Mouse (Mus musculus) liver, adult 2 months (tissue): ENCODE data around the gene Havcr2. TPM values are rescaled to one million over a fixed set of nuclear protein-coding genes. Genes with fewer than 3 reads are reported as not detected.

Source experiments
- DNase-seq: peaks from one replicate; pipeline ENCODE4 v3.0.0-alpha.2; 2011; ENCODE audit warnings: low read depth, low spot score; ENCODE audit errors: extremely low read depth
- H3K27ac ChIP-seq: fragments of 200-500 bp; replicated peaks from 2 replicates; pipeline ENCODE4 v1.5.1; 2012; ENCODE audit warnings: low read depth, mild to moderate bottlenecking, control low read depth, inconsistent platforms, low read length; ENCODE audit not compliant: insufficient read depth
- H3K27me3 ChIP-seq: fragments of 200-500 bp; 2 replicates; pipeline ENCODE4 v1.6.1; 2012; ENCODE audit warnings: mild to moderate bottlenecking, moderate library complexity, low read length, inconsistent platforms; ENCODE audit not compliant: control insufficient read depth, insufficient read depth
- H3K36me3 ChIP-seq: fragments of 200-500 bp; 2 replicates; pipeline ENCODE4 v1.6.1; 2012; ENCODE audit warnings: low read length, inconsistent platforms; ENCODE audit not compliant: control insufficient read depth, insufficient read depth
- H3K4me1 ChIP-seq: fragments of 200-500 bp; 2 replicates; pipeline ENCODE4 v1.6.1; 2011; ENCODE audit warnings: low read length; ENCODE audit not compliant: control insufficient read depth, insufficient read depth
- H3K4me3 ChIP-seq: fragments of 200-500 bp; 2 replicates; pipeline ENCODE4 v1.5.1; 2011; ENCODE audit warnings: low read depth, mild to moderate bottlenecking, control low read depth, low read length, moderate library complexity; ENCODE audit not compliant: insufficient read depth
- H3K79me2 ChIP-seq: fragments of 200-500 bp; 2 replicates; pipeline ENCODE4 v1.6.1; 2012; ENCODE audit warnings: inconsistent platforms, mild to moderate bottlenecking, low read length, moderate library complexity; ENCODE audit not compliant: control insufficient read depth, insufficient read depth
- H3K9ac ChIP-seq: fragments of 200-500 bp; 2 replicates; pipeline ENCODE4 v1.6.1; 2012; ENCODE audit warnings: low read depth, mild to moderate bottlenecking, control low read depth, inconsistent platforms, low read length
- CTCF ChIP-seq: fragments of 200-500 bp; IDR thresholded peaks from 2 replicates; pipeline ENCODE4 v1.5.1; 2011; ENCODE audit warnings: low read depth, low read length, control low read depth
- POLR2A ChIP-seq: fragments of 200-500 bp; IDR thresholded peaks from 2 replicates; pipeline ENCODE4 v1.6.1; 2011; ENCODE audit warnings: low read length, control low read depth; ENCODE audit not compliant: insufficient read depth; ENCODE audit errors: extremely low read depth
- WGBS: fragments of 180-500 bp; shearing (Covaris S2); methylation state at CpG from one replicate; pipeline ENCODE4 v1.1.7; 2018; 5-methylcytosine and 5-hydroxymethylcytosine counted together
- polyA plus RNA-seq: library from polyadenylated mRNA; depleted of rRNA; stranded (reverse); fragments of >200 nt; gene quantifications from 2 replicates; pipeline ENCODE4 v1.2.3, GENCODE M21; 2012
- total RNA-seq: library from RNA; depleted of rRNA; stranded (reverse); fragments of >200 nt; gene quantifications from 2 replicates; pipeline ENCODE4 v1.2.3, GENCODE M21; 2014

Havcr2 gene
- total and polyA plus RNA-seq, 2 experiments, result 0.02 to 0.18 TPM

GRCm38 (mm10) chr11:46447644-46448484, 6.9 kb upstream of the Havcr2 start:
- Histone ChIP-seq H3K27ac (no peak overlapping the region), H3K27me3 (no peaks in the 10 kb centered on the region), H3K9ac (no peak overlapping the region), H3K36me3 (no peaks in the 10 kb centered on the region; the same call in 1 of the 2 replicates), H3K4me3 (0 out of 2 replicates have a peak overlapping the region, but pooled peaks have one; percentile 23), H3K79me2 (no peaks in the 10 kb centered on the region), H3K4me1 (no peaks in the 10 kb centered on the region; the same call in 1 of the 2 replicates)
- 71% methylated on average over 13 of the region's 13 CpGs for WGBS
- TF ChIP-seq POLR2A, result no peak
- no peak for TF ChIP-seq CTCF
- no peak for DNase-seq

- TF ChIP-seq POLR2A, result no peak
- TF ChIP-seq CTCF, result no peak
- Histone ChIP-seq H3K27me3 (no peaks in the 10 kb centered on the region), H3K36me3 (no peaks in the 10 kb centered on the region), H3K27ac (no peak overlapping the region), H3K4me1 (no peaks in the 10 kb centered on the region), H3K9ac (no peak overlapping the region), H3K4me3 (no peak overlapping the region), H3K79me2 (no peaks in the 10 kb centered on the region)
- DNase-seq, result no peak
- WGBS, result 80% methylated on average over 11 of the region's 11 CpGs
These were observed 5.2 kb upstream of the Havcr2 start for GRCm38 (mm10) chr11:46449461-46450080.

GRCm38 (mm10) chr11:46459960-46460359, 5.2 kb downstream of the Havcr2 start:
- DNase-seq, result no peak
- H3K36me3 ChIP-seq, result no peaks in the 10 kb centered on the region
- 72% methylated on average over 3 of the region's 3 CpGs for WGBS
- H3K79me2 ChIP-seq, result no peaks in the 10 kb centered on the region
- H3K4me3 ChIP-seq, result no peak overlapping the region
- H3K27ac ChIP-seq, result no peak overlapping the region
- no peaks in the 10 kb centered on the region for H3K27me3 ChIP-seq
- no peak overlapping the region for H3K9ac ChIP-seq
- TF ChIP-seq CTCF (no peak), POLR2A (no peak)
- H3K4me1 ChIP-seq, result no peaks in the 10 kb centered on the region

- Histone ChIP-seq H3K36me3 (no peaks in the 10 kb centered on the region), H3K4me3 (no peak overlapping the region), H3K9ac (no peak overlapping the region), H3K79me2 (no peaks in the 10 kb centered on the region), H3K27ac (no peak overlapping the region), H3K27me3 (no peaks in the 10 kb centered on the region), H3K4me1 (no peaks in the 10 kb centered on the region)
- 67% methylated on average over 5 of the region's 5 CpGs for WGBS
- TF ChIP-seq CTCF (no peak), POLR2A (no peak)
- DNase-seq, result peak; percentile 21
These were observed 6.6 kb downstream of the Havcr2 start for GRCm38 (mm10) chr11:46461362-46461761.

- Histone ChIP-seq H3K36me3 (no peaks in the 10 kb centered on the region), H3K4me1 (no peaks in the 10 kb centered on the region), H3K27ac (no peak overlapping the region), H3K9ac (no peak overlapping the region), H3K4me3 (no peak overlapping the region), H3K79me2 (no peaks in the 10 kb centered on the region), H3K27me3 (no peaks in the 10 kb centered on the region)
- 52% methylated on average over 5 of the region's 5 CpGs for WGBS
- DNase-seq, result peak; percentile 22
- TF ChIP-seq CTCF (no peak), POLR2A (no peak)
These were observed 7.2 kb downstream of the Havcr2 start for GRCm38 (mm10) chr11:46461931-46462330.

- H3K79me2 ChIP-seq, result no peaks in the 10 kb centered on the region
- H3K27ac ChIP-seq, result no peak overlapping the region
- H3K9ac ChIP-seq, result no peak overlapping the region
- WGBS, result 90% methylated on average over 2 of the region's 2 CpGs
- no peak overlapping the region for H3K4me3 ChIP-seq
- DNase-seq, result no peak
- TF ChIP-seq POLR2A (no peak), CTCF (no peak)
- H3K36me3 ChIP-seq, result no peaks in the 10 kb centered on the region
- no peaks in the 10 kb centered on the region for H3K27me3 ChIP-seq
- H3K4me1 ChIP-seq, result no peaks in the 10 kb centered on the region
These were observed 12.1 kb downstream of the Havcr2 start for GRCm38 (mm10) chr11:46466878-46467277.
